Mouse (Mus musculus): Measurements from ENCODE around the gene Copz2.
"Not testable (repeated sequence)": the region's sequence is repeated elsewhere in the genome, so short reads cannot be mapped to it uniquely, and the experiment has no call there.

Gene Copz2

DNA sequence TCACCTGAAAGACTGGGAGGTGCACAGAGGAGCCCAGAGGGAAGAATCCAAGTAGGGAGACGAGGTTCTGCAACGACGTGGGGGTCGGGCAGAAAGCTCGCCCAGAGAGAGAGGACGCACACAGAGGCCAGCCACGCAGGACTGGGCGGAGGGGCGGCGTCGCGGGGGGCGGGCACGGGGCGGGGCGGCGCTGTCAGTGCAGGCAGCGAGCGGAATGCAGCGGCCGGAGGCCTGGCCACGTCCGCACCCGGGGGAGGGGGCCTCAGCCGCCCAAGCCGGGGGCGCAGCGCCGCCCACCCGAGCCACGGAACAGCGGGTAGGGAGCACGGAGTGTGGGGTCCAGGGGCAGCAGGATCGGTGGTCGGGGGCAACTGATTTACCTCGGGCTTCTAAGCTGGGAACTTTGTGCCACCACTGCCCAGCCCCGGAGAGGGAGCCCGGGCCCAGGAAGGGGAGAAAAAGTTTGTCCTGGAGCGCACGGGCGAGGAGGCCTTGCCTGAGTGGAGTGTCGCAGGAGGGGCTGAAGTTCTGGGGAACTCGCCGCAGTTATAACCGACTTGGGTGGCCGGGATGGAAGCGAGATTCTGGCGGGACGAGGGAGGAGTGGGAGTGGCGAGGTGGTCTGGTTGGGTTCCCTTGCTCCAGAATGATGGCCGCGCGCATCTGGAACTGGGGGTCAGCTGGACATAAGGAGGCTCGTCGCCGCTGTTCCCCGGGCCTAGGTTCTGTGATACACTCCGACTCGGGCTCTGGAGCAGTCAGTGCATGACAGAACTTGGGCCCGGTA lies at the start of gene Copz2:
Gene Copz2, plus strand, starts transcription at position 190 of the 787 bp plus-strand sequence.
- in situ Hi-C loops (cut with MboI): loop anchor here (25.0 kb wide), 2 partner anchors 88 to 563 kb away; partner anchors contain the start of genes Hoxb6, Hoxb7 and Hoxb8

DNA sequence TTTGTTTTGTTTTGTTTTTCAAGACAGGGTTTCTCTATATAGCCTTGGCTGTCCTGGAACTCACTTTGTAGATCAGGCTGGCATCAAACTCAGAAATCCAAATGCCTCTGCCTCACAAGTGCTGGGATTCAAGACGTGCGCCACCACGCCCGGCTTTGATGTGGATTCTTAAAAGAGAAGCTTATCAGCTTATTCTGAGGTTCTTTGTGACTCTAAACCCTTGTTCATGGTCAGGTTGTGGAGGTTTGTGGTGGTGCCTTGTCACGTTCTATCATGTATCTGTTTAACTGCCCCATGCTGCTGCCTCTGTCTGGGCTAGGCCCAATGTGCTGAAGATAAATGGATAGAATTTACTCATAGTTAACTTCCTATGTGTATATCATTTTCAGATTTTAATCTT lies 44.1 kb upstream of the Copz2 start:
- in situ Hi-C loops (cut with MboI): no loop called here

DNA sequence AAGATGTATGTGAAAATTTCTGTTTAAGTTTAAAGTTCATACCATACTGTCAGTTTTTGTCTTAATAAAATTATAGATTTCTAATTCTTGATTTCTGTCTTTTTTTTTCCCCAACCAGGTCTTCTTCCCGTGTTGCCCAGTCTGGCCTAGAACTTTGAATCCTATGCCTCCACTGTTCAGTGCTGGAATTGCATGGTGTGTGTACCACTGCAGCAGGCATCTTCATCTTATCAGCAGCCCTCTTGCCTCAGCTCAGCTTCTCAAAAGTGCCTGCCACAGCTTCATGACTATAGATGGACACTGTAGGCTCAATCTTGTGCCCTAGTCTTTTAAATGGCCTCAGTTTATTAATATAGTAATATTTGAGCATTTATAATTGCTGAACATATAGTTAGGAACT lies 41.6 kb upstream of the Copz2 start:
- in situ Hi-C loops (cut with MboI): no loop called here

DNA sequence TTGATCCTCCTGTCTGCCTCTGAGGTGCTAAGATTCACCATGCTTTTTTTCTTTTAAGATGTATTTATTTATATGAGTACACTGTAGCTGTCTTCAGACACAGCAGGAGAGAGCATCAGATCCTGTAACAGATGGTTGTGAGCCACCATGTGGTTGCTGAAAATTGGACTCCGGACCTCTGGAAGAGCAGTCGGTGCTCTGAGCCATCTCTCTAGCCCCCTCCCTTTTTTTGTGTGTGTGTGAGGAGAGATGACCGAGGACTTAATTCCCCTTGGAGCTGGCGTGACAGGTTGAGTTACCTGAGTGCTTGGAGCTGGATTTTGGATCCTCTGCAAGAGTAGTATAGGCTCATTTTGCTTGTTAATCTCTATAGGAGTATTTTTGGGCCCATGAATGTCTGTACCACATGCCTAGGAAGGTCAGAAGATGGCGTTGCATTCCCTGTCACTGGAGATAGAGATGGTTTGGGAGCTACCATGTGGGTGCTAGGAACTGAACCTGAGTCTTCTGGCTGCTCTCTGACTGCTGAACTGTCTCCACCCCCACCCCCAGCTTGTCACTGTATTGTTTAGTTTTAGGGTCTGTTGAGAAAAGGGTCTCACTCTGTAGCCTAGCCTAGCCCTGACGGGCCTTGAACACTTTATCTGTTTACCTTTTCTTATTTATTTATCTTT lies 40.0 kb upstream of the Copz2 start:
- in situ Hi-C loops (cut with MboI): no loop called here

DNA sequence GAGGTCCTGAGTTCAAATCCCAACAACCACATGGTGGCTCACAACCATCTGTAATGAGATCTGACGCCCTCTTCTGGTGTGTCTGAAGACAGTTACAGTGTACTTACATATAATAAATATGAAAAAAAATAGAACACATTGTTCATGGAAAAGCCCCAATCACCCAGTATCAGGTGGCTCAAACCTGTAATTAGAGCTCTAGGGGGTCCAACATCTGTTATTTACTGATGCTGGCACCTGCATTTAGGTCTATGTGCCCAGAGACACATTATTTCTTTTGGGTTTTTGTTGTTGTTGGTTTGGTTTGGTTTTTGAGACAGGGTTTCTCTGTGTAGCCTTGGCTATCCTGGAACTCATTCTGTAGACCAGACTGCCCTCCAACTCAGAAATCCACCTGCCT lies 38.5 kb upstream of the Copz2 start:
- in situ Hi-C loops (cut with MboI): not testable (repeated sequence)

DNA sequence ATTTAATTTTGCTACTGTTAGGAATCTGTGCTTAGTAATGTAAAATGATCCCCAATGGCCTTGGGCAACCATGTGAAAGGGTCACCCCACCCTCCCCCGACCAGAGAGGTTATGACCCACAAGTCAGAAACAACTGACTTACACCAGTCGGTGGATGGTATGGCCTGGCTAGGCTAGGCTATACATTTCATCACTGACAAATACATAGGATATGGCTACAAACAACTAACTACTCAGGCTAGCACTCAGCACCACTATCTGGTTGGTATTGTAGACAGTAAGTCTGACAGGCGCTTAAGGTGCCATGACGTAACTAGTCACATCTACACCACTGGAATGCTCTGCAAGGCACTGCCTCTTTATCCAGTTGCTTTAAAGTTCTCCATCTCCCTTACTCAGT lies 36.2 kb upstream of the Copz2 start:
- in situ Hi-C loops (cut with MboI): no loop called here

DNA sequence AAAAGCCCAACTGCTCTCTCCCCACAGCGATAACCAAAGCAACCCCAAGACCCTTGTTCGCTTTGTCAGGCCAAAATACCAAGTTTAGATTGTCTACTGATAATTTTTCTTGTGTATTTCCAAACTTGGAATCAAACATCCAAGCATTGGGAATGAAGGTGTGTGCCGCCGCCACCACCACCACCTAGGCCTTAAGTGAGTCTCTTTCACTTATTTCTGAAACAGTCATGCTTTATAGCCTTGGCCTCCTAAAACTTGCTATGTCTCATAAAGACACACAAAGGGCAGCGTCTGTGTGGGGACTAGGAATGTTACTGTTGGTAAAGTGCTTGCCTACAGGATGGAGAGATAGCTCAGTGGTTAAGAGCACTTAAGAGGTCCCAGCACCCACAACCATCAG lies 35.8 kb upstream of the Copz2 start:
- in situ Hi-C loops (cut with MboI): no loop called here

DNA sequence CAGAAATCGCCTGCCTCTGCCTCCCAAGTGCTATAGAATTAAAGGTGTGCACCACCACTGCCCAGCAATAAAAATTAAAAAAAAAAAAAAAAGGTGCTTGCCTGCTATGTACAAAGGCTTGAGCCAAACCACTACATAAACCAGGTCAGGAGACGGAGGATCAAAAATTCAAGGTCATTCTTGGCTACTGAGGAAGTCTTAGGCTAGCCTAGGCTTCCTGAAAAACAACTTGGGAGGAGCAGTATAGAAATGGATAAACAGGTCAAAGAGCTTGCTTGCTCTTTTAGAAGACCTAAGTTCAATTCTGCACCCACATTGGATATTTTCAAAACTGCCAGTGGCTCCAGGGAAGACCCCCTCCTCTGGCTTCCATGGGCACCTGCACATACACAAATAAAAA lies 35.2 kb upstream of the Copz2 start:
- in situ Hi-C loops (cut with MboI): no loop called here

DNA sequence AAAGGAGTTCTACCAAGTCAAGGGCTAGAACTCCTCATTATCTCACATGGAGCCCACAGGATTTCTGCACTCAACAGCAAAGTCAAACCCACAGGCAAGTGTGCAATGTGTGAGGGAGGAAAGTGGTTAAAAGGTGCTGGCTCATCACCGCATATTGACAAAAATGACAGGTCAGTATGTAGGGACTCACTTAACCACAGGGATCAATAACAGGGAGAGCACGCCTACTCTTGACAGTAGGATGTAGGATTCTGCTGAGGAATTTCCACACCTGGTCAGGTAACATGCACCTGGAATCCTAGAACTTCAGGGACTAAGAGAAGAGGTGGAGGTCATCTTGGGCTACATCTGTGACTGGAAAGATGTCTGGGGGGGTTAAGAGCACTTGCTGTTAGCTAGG lies 33.8 kb upstream of the Copz2 start:
- in situ Hi-C loops (cut with MboI): no loop called here

DNA sequence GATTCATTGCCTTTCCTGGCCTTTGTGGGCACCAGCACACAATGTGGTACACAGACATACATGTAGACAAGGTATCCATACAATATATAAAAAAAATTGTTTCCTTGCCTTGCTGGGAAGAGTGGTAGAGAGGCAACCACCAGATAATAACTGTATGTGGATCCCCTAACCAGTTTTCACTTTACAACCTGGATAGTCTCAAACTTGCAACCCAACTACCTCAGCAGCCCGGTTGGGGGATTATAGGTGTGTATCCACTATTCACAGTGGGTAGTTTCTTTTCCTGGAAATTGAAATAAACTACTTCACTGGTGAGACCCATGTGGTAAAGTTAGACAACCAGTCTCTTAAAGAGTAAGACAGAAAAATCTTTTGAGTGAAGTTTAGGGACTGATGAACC lies 33.2 kb upstream of the Copz2 start:
- in situ Hi-C loops (cut with MboI): no loop called here

DNA sequence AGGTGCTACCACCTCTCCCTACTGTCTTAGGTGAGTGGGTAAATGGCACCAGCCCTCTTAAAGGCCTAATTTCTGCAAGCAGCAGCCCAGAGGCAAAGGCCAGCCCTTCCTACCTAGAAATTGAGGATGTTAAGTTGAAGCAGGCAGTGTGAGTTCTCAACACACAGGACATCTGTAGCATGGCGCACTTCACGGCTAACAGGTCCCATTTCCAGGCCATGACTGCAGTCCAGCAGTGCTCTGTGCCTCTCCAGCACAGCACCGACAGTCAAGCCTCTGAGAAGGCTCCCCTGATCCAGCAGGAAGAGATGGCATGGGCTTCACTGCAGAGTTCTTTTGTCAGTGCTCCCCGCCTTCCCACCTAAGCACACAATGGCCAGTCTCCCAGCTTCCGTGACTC lies 32.7 kb upstream of the Copz2 start:
- in situ Hi-C loops (cut with MboI): no loop called here

DNA sequence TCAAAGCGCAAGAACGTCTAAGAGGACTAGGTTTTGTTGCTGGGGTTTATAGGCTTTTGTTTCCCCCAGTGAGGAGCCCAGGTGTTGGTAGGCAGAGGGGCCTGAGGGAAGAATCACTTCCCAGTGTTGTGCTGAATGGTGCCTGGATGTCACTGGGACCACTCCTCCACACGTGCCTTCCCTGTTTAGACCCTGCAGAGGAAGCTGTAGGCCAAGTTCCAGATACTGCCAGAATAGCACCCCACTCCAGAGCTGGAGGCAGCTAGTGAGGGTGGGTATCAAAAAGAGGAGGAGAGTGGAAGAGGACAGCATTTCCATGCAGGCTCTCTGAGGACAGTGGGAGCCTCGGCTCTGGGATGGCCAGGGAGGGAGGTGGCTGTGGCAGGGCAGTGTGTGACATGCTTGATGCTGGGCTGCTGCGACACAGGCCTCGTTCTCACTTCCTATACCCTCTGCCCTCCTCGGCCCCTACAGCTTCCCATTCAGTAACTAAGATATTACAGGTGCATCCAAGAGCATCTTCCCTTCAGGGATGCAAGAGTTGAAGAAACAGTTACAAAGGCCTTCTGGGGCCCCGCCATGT lies 31.5 kb upstream of the Copz2 start:
- in situ Hi-C loops (cut with MboI): no loop called here

DNA sequence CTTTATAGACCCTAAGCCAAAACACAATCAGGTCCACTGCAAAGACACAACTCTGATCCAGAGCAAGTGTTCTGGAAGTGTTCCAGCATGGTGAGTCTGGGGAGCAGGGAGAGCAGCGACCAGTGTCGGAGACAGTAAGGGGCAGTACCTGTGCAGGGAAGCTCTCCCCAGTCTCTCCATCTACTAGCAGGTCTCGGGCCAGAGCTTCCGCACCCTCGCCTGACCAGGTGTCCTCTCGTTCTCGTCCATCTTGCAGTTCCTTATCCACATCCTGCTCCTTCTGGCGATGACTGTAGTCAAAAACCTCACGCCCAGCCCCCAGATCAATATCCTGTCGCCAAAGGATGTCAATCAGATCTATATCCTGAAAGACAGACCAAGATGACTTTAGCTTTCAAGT lies 27.7 kb upstream of the Copz2 start:
- in situ Hi-C loops (cut with MboI): no loop called here

DNA sequence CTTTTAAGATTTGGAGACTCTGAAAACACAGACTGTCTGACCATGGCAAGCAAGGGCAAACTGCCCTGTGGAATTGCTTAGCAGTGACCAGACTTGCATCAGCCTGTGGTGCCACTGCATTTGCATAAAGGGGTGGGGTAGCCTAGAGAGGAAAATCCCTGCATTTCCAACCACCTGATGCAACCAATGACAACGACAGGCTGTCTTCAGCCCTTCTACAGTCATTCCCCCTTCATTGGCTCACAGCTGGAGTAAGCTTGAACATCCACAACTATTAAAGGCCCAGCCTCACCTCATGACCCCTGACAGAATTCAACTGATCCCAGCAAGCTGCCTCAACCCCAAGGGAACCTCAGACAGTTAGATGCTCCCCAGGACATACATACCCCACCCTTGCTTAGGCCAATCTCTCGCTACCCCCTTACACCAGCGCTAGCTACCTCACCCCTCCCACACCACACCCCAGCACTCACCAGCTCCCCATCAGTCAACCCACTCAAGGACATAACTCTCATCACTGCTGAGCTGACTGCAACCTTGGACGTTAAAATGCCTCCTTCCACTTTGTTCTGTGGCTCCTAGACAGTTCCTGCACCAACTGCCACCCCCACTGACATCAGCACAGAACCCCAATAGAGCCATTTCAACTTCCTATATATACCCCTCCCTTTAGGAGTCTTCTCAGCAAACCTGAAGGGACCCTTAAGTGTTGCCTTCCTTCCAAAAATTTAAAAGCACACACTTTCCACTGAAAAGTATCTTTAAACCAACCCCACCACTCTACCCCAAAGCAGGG lies 26.8 kb upstream of the Copz2 start:
- in situ Hi-C loops (cut with MboI): no loop called here

DNA sequence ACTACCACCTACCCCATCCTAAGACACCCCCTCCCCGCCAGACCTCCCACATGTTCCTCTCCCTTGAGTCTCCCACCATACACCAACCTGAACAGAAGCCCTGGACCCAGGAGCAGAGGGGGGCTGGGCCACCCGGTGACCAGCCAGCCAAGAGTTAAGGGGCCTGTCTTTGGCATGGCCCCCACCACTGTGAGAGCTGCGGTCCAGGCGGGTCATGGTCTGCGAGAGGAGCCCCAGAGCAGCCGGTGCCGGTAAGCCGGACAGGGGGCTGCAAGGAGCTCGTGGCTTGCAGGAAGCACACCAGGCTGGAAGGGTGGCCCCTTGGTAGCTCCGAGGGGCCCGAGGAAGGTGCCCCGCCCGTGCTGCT lies 26.2 kb upstream of the Copz2 start:
- in situ Hi-C loops (cut with MboI): no loop called here

DNA sequence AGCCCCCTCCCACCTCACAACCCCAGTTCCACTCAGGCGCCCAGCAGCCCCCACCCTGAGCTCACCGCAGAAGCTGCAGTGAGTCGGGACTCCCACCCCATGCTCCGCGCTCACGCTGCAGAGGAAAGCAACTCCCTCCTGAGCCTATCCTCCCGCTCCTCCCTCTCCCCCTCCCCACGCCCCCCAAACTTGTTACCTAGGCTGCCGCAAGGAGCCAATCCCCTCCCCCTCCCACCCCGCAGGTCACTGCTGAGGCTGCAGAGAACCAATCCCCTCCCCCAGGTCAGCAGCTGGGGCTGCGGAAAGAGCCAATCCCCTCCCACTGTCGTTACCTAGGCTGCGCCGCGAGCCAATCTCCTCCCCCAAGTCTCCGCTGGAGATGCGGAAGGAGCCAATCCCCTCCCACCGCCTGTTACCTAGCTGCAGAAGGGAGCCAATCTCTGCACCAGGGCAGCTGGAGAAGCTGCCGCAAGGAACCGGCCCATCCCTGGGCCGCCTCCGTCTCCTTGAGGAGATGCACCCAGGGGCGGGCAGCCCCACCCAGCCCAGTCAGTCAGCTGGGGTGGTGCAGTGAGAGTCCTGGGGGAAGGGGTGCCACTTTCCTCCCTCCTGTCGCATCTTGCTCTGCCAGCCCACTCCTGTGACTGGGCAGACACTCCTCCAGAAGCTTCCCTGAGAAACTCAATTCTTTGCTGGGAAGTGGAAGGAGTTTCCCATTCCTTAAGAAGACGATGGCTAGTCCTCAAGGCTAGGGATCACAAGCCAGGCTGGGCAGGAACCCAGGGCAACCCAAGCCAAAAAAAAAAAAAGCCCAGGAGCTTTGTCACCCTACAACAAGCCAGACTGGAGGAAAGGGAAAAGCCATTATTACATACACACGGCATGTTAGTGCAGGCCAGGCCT lies 25.5 kb upstream of the Copz2 start:
- in situ Hi-C loops (cut with MboI): no loop called here

DNA sequence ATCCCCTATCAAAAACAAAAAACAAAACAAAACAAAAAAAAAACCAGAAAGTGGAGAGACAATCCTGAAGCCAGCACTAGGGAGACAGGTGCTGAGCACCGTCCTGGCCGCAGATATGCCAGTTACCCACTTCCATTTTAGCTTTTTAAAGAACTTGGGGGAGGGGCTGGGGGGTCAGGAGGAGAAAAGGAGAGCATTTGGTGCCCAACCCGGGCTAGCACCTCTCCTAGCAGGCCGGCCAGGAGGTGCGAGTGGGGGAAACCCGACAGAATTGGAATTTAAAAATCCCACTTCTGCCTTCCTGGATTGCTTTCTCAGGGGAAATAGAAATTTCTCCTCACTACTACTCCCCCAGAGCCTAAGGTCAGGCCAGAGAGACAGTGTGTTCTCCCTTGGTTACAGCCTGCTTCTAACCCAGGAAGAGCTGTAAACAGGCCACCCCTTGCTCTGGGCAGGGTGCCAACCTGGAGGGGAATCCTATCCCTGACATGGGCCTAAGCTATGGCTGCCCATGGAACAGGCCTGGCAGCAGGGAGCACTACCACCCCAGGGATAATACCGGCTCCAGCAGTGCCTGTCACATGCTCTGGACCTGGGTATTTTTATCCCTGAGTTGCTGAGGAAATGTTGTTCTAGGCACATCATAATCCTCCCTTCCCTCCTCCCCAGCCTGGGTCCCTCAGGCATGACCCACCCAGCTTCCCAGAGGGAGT lies 24.7 kb upstream of the Copz2 start:
- in situ Hi-C loops (cut with MboI): no loop called here

DNA sequence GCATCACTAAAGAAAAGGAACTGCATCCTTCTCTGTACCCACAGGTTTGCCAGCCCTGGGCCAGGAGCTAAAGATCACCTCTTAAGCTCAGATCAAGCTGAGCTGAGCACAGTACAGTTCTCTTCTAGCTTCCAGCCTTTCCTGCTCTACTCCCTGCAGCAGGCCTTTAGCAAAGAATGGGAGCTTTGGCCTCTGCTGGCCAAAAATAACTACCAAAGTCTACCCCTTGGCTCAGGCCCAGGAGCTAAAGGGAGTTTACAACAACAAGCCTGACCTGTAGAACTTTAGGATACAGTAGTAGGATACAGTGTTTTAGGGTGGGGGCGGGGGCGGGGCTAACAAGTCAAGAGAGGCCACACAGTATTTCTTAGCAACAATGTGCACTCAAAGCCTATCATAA lies 23.2 kb upstream of the Copz2 start:
- in situ Hi-C loops (cut with MboI): no loop called here

DNA sequence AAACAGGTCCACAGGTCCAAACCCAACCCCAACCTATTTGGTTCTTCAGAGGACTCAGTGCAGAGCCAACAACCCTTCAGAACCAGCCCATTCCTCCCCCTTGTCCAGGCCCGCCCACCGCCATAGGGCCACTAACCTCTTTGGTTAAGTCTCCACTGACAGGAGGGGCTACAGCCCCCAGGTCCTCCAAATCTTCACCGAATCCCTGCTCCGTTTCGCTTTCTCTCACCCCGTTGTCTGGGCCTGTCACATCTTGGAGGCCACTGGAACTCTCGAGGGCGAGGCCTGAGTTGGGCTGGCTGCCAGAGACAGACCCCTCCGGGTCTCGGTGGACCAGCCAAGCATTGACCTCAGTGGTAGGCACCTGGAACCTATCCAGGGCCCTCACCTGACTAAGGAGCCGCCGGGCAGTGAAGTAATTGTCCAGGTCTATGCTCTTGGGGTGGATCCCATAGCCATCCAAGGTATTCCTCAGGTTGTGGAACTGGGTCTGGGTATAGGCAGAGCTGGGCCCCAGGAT lies 22.5 kb upstream of the Copz2 start:
- in situ Hi-C loops (cut with MboI): no loop called here

DNA sequence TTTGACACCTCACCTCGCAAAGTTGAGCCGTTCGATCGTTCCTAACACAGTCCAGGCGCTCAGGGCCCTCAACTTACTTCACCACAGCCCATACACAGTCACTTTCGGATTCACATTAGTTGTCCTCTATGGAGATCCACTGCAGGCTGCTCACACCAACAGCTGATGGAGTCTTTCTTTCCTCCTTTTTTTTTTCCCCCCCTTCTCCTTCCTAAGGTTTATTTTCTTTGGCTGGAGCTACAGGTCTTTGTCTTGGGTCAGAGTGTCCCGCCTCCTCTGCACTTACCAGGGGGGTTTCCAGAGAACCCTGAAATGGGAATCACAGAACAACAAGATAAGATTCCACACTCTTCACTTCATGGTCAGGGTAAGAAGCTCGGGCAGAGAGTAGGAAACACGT lies 21.8 kb upstream of the Copz2 start:
- in situ Hi-C loops (cut with MboI): no loop called here

DNA sequence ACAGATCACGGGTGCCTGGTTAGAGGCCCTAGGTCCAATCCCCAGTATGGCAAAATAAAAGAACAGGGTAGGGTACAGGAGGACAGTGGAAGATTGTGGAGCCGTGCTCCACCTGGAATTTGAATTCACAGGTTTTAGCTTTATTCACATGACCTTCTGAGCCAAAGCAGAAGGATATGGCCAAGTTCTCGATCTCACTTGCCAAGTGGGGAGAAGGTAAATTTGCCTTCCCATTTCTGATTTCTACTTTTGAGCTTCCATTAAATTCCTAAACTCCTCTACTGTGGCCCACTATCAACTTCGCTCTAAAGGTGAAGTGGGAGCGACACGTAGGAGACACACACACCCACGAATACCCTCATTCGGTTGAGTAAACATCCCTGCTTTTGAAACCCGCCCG lies 20.8 kb upstream of the Copz2 start:
- in situ Hi-C loops (cut with MboI): no loop called here
